Mouse (Mus musculus) hematopoietic multipotent progenitor cell, adult 10-12 weeks (in vitro differentiated cells): Measurements from ENCODE around the gene Lsm14a. TPM values are rescaled to one million over a fixed set of nuclear protein-coding genes. Genes with fewer than 3 reads are reported as not detected.

Experiments used
- polyA plus RNA-seq: library from polyadenylated mRNA; stranded (reverse); fragments of >175 nt; gene quantifications from 2 replicates; pipeline ENCODE4 v1.2.3, GENCODE M21; 2012; ENCODE audit warnings: low replicate concordance

Lsm14a gene
- 29.3 and 36.2 TPM in 2 replicates for polyA plus RNA-seq

DNA sequence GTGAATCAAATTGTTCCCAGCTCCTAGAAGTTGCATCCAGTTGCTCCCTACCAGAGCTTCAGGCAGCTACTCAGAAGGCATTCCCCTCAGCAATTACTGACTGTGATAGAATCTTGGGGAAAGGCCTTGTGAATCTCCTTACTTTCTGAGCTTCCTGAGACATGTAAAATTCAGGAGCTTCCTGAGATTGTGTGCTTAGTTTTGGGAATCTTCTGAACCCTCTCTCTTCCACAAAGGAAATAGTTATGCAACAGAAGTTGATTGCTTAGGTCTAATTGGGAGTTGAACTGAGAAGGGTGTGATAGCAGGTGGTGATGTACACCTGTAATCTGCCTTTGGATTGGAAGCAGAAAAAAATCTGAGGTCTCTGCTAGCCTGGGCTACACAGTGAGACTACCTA is at the start of gene Lsm14a:
Gene Lsm14a (minus strand): TSS at position 101 of the 400 bp plus-strand sequence.

DNA sequence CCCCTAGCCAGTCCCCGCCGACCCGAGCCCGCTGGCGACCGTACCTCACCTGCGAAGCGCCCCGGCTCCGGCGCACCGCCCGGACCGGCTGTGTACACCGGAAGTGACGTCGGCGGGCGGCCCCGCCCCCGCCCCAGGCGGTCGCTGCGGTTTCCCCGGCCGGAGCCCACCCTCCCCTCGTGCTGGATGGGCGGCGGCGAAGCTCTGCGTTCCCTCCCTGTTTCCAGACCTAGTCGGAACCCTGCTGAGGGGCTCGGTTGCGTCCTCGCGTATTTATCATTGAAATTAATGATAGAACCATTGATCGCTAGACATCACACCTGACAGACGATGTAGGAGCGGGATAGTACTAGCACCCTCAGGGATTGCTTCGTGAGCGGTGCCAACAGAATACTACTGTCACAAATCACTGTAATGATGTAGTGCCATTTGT is 79.7 kb downstream of the Lsm14a start, which contains the start of gene 4931406P16Rik:
Gene 4931406P16Rik (minus strand): TSS at position 109 of the 433 bp plus-strand sequence.

Other genes with a start within 250 kb of the Lsm14a start
- gene Uba2, start 223.7 kb downstream of the Lsm14a start, polyA plus RNA-seq, result 12.7 and 14.3 TPM in 2 replicates
- gene Pdcd2l, start 196.7 kb downstream of the Lsm14a start, polyA plus RNA-seq, result 5.6 and 10.0 TPM in 2 replicates
- 445 and 778 TPM in 2 replicates for gene Gpi1, start 163.0 kb downstream of the Lsm14a start, polyA plus RNA-seq
- gene Gm6096, start 142.3 kb downstream of the Lsm14a start, polyA plus RNA-seq, result not detected in 2 replicates
- 19.2 and 25.2 TPM in 2 replicates for gene 4931406P16Rik, start 79.8 kb downstream of the Lsm14a start, polyA plus RNA-seq